Mouse (Mus musculus) embryonic fibroblast, embryonic 13.5 days (primary cell): ENCODE results near the gene Skida1. TPM values are rescaled to one million over a fixed set of nuclear protein-coding genes. Genes with fewer than 3 reads are reported as not detected.

Experiments used
- H3K27ac ChIP-seq: 2 replicates; pipeline ENCODE4 v1.5.1; 2012; ENCODE audit warnings: low read length, control low read depth, inconsistent platforms; ENCODE audit not compliant: insufficient read depth
- H3K4me1 ChIP-seq: 2 replicates; pipeline ENCODE4 v1.6.1; 2011; ENCODE audit warnings: low read length; ENCODE audit not compliant: control insufficient read depth, insufficient read depth
- H3K4me3 ChIP-seq: 2 replicates; pipeline ENCODE4 v1.5.1; 2011; ENCODE audit warnings: mild to moderate bottlenecking, control low read depth, low read length; ENCODE audit not compliant: insufficient read depth
- CTCF ChIP-seq: IDR thresholded peaks from 2 replicates; pipeline ENCODE4 v1.5.1; 2011; ENCODE audit warnings: mild to moderate bottlenecking, control low read depth, low read length, moderate library complexity, borderline replicate concordance; ENCODE audit not compliant: insufficient read depth
- POLR2A ChIP-seq: IDR thresholded peaks from 2 replicates; pipeline ENCODE4 v1.6.1; 2011; ENCODE audit warnings: low read depth, mild to moderate bottlenecking, control low read depth, low read length, moderate library complexity
- polyA plus RNA-seq: library from polyadenylated mRNA; stranded (reverse); fragments of >200 nt; gene quantifications from 2 replicates; pipeline ENCODE4 v1.2.4, GENCODE M21; 2011; ENCODE audit warnings: low read depth; ENCODE audit not compliant: missing spikeins, insufficient read length

The Skida1 gene
- polyA plus RNA-seq, 1 experiment: 8.5 TPM

DNA sequence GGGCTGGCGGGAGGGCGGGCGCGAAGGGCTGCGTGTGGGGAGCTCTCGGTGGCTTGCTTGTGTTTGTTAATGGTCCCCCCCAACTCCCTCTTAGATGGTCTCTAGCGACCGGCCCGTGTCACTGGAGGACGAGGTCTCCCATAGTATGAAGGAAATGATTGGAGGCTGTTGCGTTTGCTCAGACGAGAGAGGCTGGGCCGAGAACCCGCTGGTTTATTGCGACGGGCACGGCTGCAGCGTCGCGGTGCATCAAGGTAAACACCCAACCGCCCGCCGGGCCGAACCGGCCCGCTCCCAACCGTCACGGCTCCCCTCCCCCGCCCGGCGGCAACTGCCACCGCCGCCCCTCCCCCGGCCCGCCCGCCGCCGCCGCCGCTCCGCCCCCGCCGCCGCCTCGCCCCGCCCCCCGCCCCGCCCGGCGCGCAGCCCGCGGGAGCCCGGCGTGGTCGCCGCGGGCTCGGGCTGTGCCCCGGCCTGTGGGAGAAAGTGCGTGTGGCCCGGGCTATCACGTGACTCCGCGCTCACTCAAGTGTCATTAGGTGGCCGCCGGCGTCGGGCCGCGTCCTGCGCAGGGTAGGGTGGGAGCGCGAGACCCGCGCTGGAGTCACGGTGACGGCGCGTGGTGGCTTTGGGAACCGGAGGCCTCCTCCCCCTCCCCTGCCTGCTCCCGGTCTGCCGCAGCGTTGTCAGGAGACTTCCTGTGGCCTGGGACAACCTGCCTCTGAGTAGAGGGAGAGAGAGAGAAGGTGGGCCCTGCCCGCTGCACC, 16.3 kb upstream of the Skida1 start:
- Histone ChIP-seq H3K4me1 (no peaks in the 10 kb centered on the region), H3K4me3 (peak overlapping the region; percentile 82), H3K27ac (peak overlapping the region; percentile 95)
- peak; percentile 43; the same call in 1 of the 2 replicates for TF ChIP-seq POLR2A
- TF ChIP-seq CTCF: no peak

- Histone ChIP-seq H3K27ac (peak overlapping the region; percentile 87), H3K4me1 (no peaks in the 10 kb centered on the region), H3K4me3 (peak overlapping the region; percentile 82)
- TF ChIP-seq CTCF (no peak), POLR2A (peak; percentile 60)
Observed at GRCm38 (mm10) chr2:18064356-18064858, 15.6 kb upstream of the Skida1 start.

- H3K4me3 ChIP-seq: peak overlapping the region; percentile 82
- H3K27ac ChIP-seq: peak overlapping the region; percentile 87
- no peaks in the 10 kb centered on the region for H3K4me1 ChIP-seq
- TF ChIP-seq POLR2A (peak; percentile 41), CTCF (no peak)
Observed at GRCm38 (mm10) chr2:18063763-18064251, 15.0 kb upstream of the Skida1 start.

DNA sequence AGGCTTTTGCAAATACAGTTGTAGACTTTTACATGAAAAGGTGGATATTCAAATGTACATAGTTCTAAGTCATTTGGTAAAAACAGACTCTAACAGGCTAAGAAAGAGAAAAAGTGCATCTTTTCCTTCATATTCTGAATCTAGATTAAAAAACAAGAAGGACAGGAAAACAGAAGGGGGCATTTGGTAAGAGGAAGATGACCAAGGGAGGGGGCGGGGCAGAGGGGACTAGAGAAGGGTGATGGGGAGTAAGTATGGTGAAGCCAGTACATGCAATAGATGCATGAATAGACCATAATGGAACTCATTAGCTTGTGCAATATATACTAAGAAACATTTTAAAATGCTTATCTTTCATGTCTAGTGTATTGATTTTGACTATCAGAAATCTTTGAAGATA, 11.5 kb upstream of the Skida1 start:
- Histone ChIP-seq H3K4me1 (no peaks in the 10 kb centered on the region), H3K4me3 (no peak overlapping the region), H3K27ac (no peak overlapping the region)
- TF ChIP-seq CTCF (no peak), POLR2A (no peak)

GRCm38 (mm10) chr2:18059891-18060290, 11.0 kb upstream of the Skida1 start:
- H3K27ac ChIP-seq: no peak overlapping the region
- H3K4me3 ChIP-seq: no peak overlapping the region
- TF ChIP-seq CTCF (no peak), POLR2A (no peak)
- H3K4me1 ChIP-seq: no peaks in the 10 kb centered on the region

- no peaks in the 10 kb centered on the region for H3K4me1 ChIP-seq
- H3K4me3 ChIP-seq: no peak overlapping the region
- H3K27ac ChIP-seq: no peak overlapping the region
- no peak for TF ChIP-seq POLR2A
- TF ChIP-seq CTCF: no peak
Observed at GRCm38 (mm10) chr2:18059063-18059462, 10.2 kb upstream of the Skida1 start.

DNA sequence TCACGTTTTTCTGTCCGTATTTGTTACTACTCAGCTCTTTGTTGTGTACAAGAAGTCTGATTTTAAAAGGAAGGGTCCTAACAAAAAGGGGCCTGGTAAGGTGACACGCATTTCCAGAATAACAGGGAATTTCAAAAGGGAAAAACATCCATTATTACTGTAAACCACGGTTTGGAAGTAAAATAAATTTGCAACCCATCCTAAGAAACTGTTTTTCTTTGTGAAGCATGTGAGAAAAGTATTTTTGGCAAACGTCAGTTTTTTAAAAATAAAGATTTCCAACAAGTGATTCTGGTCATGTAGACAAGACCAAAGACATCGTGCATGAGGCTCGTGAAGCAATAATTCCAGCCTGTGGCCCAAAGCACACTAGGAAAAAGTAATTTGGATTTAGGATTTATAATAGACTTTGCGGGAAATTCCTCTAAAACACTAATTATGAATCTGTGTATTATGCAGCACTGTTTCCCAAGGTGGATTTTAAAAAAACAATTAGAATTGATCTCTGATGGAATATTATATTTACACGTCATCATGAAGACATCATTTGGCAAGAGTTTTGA, 9.4 kb upstream of the Skida1 start:
- TF ChIP-seq POLR2A: no peak
- no peak for TF ChIP-seq CTCF
- H3K4me3 ChIP-seq: peak overlapping the region; percentile 65; the same call in 1 of the 2 replicates

GRCm38 (mm10) chr2:18057336-18058145, 8.7 kb upstream of the Skida1 start:
- Histone ChIP-seq H3K27ac (peak overlapping the region; percentile 100), H3K4me1 (no peaks in the 10 kb centered on the region), H3K4me3 (peak overlapping the region; percentile 65)
- TF ChIP-seq CTCF (no peak), POLR2A (peak; percentile 61)

More for the DNA sequence above, 9.4 kb upstream of the Skida1 start:
- H3K27ac ChIP-seq: peak overlapping the region; percentile 100
- H3K4me1 ChIP-seq: no peaks in the 10 kb centered on the region

DNA sequence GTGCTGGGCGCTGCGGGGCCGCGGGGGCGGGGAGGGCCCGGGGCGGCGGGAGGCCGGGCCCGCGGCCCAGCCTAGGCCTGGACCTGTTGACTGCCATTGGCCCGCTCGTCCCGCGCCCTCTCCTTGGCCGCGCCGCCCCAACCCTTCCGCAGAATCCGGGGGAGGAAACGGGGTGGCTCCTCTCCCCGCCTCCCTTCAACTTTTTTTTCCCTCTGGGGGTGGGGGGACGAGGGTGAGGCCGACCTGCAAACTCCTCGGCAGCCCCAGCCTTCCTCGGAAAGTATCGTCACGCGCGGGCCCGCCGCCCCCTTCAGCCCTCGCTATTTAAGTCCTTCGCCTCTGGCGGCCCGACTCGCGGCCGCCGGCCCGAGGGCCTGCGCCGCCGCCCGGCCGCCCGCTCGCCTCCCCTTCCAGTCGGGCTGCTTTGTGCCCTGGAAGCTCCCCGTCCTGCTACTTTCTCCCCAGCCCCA, 8.0 kb upstream of the Skida1 start:
- Histone ChIP-seq H3K27ac (peak overlapping the region; percentile 100), H3K4me1 (no peaks in the 10 kb centered on the region), H3K4me3 (peak overlapping the region; percentile 65)
- TF ChIP-seq CTCF: no peak
- peak; percentile 90 for TF ChIP-seq POLR2A
